Mouse (Mus musculus): ENCODE data around the gene Hoxd13.

GRCm38 (mm10) chr2:74680561-74681398 lies 12.7 kb downstream of the Hoxd13 start:
- TF ChIP-seq POLR2A (IDR thresholded peaks at IDR 0.05; ENCODE audit: insufficient read depth, low read depth, low read length): no peak
- no peak for TF ChIP-seq CTCF (IDR thresholded peaks at IDR 0.05)

All from heart, adult 2 months (tissue).